Mouse (Mus musculus): ENCODE measurements around the gene Dnajc21.

Dnajc21 gene

DNA sequence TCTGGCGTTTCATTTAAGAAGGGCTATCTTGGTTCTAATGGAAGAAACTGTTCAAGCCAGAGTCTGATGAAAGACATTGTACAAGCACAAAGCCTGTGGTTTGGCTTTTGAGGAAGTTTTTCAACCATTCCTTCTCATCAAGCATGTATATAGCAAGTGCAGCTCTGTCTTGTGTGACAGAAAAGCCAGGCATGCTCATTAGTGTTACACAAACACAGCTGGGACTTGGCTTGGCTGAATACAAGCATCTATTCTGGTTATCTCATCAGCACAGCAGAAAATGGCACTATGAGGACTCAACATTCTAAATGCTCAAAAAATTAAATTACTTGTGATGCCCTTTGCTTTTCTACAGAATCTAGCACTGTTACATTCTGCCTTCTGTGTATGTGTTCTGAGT, 33.4 kb downstream of the Dnajc21 start:
- DNase-seq (ENCODE audit: low read depth, low spot score), result no peak

DNA sequence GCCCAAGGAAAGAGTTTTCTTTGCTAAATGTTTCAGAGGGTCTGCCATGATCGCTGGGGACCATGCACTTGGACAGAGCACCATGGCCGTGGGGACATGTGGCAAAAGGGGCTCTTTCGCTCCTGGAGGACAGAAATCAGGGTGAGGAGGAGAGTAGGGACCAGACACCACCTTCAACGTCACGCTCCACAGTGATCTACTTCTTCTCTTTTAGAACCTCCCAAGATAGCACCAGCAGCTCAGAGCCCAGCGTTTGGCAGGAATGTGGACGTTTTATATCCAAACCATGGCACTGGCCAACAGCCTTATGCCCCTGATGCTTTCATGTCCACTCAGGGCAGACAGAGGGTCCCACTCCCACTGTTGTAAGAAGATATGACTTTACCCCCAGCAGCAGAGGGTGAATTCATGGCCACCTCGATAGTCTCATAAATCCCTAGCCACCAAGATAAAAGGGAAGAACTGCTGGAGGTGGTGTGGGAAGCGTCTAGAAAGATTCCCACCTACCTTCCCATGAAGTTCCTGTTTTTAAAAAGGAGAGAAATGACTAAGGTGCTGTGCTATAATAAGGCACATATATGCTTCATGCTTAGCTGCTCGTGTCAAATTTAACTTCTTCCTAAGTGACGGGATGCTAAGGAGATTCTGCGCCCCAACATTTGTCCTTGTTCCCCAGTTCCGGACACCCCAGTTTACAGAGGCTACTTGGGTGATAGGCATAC, 43.6 kb downstream of the Dnajc21 start:
- DNase-seq (ENCODE audit: low read depth, low spot score), result no peak

DNA sequence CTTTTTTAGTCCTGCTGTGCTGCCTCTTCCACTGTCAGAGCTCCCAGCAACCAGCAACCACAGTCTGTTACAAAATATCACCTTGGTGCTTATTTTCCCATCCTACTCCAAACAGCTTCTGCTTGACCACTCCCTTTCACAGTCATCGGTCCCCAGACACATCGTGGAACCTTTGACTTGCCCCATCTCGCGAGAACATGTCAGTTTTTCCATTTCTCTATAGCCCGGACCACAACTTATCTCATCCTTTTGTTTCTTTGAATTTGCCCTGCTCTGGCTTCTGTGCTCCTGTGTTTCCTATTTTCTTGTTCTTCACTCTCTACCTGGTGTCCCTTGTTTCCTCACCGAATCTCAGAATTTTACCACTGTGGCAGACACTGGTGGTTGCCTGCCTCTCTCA, 44.2 kb downstream of the Dnajc21 start:
- DNase-seq (ENCODE audit: low read depth, low spot score), result no peak

DNA sequence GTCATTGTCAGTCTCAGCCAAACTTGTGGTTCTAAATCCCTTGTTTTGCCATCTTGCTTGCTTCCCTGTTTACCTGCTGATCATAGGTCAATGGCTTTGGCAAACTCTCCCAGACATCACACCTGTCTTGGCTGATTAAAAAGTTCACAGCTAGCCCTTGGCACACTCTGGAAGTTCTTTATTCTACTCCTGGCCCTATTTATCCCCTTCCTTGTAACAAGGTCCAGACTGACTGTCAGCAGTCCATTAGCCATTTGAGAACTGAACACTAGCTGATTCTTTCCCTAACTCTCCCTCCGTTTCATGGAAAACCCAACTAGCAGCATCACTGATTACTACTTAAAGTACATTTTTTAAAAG, 48.6 kb downstream of the Dnajc21 start:
- no peak for DNase-seq (ENCODE audit: low read depth, low spot score)

DNA sequence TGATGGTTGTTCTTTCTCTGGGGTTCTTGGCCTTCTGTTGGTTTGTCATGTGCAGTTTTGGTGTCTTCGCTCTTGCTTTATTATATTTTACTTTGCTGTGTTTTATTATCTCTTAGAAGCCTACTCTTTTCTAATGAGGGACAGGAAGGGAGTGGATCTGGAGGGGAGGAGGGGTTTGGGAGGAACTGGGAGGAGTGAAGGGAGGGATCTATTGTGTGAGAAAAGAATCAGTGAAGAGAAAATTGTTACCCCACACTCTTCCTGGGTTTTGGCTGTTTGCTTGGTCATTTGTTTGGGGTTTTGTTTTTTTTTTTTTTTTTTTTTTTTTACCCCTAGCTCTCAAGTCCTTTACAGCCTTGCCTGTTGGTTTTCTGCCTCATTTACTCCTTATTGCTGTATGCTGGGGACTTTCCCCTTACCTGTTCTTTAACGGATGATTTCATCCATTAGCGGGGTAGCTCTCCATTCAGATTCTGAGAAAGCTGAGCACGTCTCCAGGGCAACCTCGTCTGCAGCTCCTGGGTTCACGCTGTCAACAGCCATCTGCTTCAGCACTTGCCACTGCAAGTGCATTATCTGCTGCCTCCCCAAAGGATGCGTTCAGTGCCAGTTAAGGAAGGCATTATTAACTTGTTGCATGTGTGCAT, 49.1 kb downstream of the Dnajc21 start:
- DNase-seq (ENCODE audit: low read depth, low spot score), result no peak

DNA sequence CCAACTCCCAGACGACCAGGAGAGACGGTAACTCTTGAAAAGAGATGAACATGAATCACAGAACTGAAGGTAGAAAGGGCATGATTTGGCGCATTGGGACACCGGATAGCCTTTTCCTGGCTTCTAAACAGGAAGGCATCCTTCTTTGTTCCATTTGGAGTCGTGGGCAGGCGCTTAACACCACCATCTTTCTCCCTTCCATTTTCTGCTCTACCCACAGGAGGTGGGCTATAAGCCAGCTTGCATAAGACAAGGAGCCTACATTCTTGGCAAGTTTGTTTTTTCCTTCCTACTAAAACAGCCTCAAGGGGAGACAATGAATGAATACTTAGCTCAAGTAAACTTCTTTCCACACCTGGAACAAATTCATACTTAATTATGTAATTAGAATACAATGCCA, 56.7 kb downstream of the Dnajc21 start:
- peak; percentile 24 for DNase-seq (ENCODE audit: low read depth, low spot score)

DNA sequence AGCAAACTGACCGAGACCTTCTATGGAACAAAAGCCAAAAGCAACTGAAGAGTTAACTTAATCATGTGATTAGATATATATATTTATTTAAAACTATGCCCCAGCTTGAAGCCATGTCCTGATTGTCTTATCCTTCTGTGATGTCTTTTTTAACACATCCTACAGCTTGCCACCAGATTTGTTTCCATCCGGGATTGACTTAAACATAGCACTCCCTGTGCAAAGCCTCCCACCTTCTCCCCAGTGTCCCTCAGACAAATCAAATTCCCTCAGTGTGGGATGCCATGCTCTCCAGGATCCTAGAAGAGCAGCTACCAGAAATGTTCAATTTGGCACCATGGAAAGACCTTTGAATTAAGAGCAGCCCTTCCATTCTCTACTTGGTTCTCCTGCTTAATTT, 59.4 kb downstream of the Dnajc21 start:
- DNase-seq (ENCODE audit: low read depth, low spot score), result no peak

DNA sequence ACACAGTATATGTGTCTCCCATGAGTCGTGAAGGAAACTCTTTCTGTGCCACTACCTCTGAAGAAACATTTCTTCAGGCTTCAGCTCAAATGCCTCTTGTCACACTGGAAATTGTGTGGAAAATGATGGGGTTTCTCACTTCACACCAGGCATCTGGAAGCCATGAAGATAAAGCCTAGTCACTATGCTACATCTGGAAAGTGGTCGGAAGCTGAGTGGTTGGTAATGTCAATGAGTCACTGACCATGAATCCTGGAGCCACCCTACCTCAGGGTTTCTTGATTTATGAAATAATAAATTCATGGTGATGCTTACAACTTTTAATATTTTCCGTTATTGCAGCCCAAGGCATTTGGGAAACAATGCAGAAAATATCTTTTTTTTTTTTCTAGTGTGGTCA, 60.5 kb downstream of the Dnajc21 start:
- peak; percentile 87 for DNase-seq (ENCODE audit: low read depth, low spot score)

DNA sequence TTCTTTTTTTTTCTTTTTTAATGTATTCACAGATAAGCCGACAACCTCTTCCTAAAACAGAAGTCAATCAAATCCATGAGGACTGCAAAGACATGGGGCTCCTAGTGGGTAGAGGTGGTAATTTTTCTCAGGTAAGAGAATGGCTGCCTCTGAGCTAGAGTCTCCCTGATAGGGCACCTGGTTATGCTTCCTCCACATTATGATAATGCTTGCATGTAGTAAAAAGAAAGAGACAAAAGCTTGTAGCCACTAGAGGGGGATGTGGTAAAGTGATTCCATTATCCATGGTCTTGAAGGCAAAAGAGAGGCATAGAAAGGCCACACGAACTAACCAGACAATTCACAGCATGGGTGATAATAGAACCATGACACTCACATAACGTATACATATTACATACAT, 69.9 kb downstream of the Dnajc21 start:
- peak; percentile 90 for DNase-seq (ENCODE audit: low read depth, low spot score)

DNA sequence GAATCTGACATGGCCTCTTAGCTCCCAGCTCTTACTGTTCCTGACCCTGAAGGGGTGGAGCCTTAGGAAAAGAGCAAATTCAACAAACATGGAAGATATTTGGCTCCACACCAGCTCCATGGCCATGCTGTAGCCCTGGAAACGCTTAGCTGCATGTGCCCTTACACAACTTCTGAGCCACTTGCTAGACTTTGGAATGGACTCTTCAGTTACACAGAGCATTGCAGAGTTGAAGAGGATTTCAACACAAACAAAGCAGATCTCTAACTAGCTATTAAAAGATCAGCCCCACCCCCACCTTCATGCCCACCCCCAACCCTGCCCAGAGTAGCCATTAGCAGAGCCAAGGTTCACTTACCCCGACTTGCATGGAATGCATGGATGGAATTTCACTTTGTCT, 70.5 kb downstream of the Dnajc21 start:
- DNase-seq (ENCODE audit: low read depth, low spot score), result peak; percentile 19
